Mouse (Mus musculus): ENCODE data around the gene Nt5m. TPM values are rescaled to one million over a fixed set of nuclear protein-coding genes. Genes with fewer than 3 reads are reported as not detected.

Nt5m gene
- total RNA-seq, 2 experiments from 2014 or later: 53.6 to 59.0 TPM

DNA sequence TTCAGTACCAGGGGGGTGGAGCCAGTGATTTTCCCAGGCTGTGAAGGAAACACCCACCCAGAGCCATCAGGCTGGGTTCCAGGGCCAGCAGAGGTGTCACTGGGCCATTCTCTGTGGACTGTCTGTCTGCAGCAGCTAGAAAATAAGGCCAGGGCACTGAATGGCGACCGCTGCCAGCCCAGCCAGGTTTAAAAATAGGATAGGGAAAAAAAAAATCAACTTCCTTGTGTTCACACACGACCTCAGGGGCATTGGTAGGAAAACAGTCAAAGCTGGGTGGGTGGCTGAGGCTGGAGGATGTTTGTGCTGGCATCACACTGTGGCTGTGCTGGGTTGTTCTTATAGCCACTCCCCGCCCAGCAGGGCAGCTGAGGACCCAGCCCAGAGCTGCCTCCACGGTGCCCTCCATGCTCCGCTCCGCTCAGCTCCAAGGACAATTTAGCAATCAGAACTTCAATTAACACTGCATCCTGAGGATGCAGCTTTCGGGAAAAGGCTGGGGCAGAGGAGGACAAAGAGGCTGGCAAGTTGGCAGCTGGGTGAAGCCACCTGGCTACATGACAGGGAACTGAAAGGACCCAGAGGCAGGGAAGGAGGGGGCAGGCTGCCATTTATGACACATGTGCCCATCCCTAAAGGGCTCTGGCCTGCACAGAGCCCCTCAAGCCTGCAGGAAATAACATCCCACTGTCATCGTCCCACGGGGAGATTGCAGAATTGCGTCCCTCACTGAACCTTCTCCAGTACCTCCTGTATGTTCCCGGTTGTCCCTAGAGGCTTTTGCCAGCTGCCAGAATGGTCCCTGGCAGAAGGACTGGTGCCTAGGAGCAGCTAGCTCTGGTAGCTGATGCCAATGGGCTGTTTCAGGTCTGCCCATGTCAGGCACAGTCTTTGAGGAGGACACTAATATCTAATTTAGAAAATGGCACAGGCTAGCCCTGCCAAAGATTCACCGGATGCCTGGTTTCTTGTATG lies 60.8 kb downstream of the Nt5m start:
- no peak for DNase-seq (ENCODE audit: low spot score in 2 of 2)
- intact Hi-C loops (cut with DNase I): no loop called here

DNA sequence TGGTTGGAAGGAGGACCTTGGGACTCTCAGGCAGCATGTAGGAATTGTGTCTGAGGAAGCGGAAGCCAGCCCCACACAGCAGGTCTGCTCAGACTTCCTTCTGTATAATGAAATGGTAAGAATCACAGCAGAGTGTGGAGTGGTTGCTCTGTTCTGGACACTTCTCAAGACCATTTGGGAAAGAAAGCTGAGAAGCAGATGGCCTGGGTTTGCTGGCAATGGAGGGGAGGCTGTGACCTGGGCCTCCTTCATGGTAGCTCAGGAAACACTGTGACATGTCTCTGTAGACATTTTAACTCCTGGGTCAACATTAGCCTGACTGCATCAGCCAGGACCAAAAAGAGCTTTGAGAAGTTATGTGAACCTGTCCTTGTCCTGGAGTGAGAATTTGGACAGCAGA lies 61.7 kb downstream of the Nt5m start:
- intact Hi-C loops (cut with DNase I): no loop called here
- DNase-seq (ENCODE audit: low spot score in 2 of 2): no peak

DNA sequence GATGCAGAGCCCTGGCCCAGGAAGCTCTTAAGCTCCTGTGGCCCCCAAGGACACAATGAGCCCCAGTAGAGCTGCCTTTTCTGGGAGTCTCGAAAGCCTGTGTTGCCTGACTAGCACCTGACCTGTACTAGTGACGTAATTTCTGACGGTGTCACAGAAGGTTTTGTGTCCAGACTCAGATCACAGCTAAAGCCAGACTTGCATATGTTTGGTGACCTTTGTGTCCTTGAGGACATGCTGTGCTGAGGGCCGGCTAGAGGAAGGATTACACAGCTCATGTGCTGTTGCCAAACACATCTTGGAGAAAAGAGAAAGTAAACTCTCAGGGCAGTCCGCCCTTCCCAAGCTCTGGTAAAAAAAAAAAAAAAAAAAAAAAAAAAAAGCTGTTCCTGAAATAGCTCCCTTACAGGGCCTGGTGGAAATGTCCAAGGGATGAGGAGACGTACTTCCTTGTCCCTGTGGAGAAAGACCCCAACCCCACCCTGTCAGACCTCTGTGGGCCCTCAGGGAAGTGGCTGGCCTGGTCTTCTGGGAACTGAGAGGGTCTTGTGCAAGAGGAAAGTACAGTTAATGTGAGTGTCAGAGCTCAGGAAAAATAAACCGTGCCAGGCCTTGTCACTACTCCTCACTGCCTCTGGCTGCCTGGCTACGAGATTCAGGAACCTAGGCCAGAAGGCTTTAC lies 62.9 kb downstream of the Nt5m start:
- intact Hi-C loops (cut with DNase I): no loop called here
- no peak for DNase-seq (ENCODE audit: low spot score in 2 of 2)

DNA sequence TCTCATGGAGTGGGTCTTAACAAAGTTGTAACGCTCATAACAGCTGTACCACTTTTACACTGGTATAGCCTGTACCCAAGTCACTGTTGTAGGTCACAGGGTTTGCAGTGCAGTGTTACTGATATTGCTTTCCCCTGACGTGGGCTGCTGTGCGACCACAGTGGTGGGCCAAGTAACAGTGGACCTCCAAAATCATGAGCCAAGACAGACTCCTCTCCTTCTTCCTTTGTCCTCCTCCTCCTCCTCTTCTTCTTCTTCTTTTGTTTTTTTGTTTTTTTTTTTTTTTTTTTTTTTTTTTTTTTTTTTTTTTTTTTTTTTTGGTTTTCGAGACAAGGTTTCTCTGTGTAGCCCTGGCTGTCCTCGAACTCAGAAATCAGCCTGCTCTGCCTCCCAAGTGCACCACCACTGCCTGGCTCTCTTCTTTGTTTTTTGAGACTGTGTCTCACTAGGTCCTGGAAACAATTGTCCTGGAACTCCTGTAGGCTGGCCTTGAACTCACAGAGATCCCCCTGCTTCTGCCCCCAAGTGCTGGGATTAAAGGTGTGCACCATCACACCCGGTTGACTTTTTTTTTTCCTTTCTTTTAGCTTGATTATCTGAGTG lies 67.4 kb downstream of the Nt5m start:
- DNase-seq (ENCODE audit: low spot score in 2 of 2): no peak
- intact Hi-C loops (cut with DNase I): no loop called here

DNA sequence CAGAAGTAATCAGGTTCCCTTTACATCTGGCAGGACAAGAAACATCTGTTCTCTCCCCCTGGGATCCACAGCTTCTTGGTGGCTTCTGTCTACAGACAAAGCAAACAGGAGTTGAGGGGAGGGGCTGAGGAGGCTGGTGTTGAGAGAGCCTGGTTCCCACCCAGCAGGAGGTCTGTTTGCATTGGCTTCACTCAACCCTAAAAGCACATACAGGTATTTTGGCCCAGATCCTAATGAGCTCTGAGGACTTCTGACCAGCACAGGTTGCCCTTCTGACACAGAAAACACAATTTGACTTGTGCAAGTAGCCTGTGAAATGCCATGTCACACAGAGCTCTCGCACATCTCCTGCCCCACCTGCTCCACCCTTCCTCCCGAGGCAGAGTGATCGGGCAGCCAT lies 69.2 kb downstream of the Nt5m start:
- no peak for DNase-seq (ENCODE audit: low spot score in 2 of 2)
- intact Hi-C loops (cut with DNase I): no loop called here

DNA sequence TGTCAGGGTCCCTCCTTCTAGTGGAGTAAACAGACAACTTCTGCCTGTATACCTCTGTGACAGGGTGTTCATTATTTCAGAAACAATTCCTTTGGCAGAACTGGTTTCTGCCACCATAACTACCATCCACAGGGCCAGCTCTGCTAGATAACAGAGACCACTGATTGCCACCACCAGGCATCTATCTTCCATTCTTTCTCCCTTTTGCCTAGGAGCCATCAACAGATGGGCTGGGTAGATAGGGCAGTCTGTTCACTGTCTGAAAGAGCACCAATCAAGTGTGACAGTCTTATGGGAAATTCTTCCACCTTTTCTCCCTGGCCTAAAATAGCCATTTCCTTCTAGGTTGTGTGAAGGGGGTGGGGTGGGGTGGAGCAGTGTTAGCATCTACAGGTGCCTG lies 71.3 kb downstream of the Nt5m start:
- intact Hi-C loops (cut with DNase I): no loop called here

DNA sequence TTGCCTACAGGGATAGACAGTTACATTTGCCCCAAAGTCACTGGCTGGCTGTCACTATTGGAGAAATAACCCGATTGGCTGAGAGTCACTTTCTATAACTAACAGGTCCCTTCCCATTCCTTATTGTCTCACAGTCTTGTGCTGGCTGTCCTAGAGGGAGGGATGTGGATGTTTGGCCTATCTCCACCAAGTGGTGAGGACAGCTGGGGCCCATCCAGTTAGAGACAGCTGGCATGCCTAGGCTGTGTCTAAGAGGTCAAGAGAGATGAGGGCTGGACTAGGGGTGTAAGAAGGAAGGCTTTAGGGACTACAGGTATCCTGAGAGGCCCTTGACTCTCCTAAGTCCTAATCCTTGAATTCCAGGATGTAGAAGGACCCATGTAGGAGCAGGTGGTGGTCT lies 72.3 kb downstream of the Nt5m start:
- intact Hi-C loops (cut with DNase I): no loop called here
- DNase-seq (ENCODE audit: low spot score in 2 of 2): no peak

More for the DNA sequence above, 71.3 kb downstream of the Nt5m start:
- DNase-seq (ENCODE audit: low spot score in 2 of 2): no peak

DNA sequence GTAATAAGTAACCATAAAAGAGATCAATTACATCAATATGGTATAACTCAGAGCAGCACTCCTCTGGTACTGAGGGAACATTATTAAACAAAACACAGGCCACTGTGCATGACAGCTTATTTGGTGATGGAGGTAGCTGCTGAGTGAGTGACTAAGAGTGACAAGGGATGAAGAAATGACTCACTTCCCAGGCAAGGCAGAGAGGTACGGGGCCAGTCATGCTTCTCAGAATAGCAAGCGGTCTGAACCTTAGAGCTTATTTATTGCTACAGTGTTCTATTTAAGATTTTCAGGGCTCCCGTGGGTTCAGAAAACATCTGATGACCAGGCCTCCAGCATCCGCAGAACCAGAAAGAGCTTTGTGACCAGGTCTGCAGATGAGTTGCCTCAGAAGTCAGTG lies 74.5 kb downstream of the Nt5m start:
- DNase-seq (ENCODE audit: low spot score in 2 of 2): no peak

DNA sequence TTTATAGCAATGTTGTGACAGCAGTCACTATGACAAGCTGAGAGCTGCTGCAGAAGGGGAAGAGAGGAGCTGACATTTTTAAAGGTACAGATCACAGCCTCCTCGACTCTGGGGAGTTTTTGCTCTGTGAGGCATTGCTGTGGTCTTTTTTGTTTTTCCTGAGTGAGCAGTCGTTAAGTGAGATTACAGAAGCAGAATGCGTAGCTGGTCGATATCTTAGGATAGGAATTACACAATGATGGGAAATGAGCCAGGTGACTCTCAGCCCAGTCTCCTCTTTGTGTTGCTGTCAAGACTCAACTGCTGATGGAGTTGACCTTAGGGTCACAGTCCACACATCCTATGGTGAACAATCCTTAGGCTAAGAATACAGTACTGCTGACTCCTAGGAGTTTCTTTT lies 78.8 kb downstream of the Nt5m start:
- intact Hi-C loops (cut with DNase I): no loop called here

More for the DNA sequence above, 74.5 kb downstream of the Nt5m start:
- intact Hi-C loops (cut with DNase I): no loop called here

DNA sequence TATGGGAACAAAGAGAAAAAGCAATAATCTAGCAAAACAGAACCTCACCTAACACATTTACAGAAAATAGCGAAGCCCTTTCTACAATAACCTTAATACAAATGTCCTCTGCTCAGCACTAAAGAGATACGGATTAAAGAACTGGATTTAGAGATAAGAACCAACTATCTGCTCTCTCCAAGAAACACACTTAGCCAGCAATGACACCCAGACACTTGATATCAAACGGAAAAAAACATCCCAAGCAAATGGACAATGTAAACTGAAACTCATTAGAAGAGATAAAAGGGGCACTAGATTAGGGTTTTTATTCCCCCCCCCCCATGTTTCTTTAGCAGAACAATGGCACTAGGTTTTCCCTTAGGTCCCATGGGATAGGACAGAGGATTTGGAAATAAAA lies 80.2 kb downstream of the Nt5m start:
- intact Hi-C loops (cut with DNase I): no loop called here
- no peak for DNase-seq (ENCODE audit: low spot score in 2 of 2)

More for the DNA sequence above, 78.8 kb downstream of the Nt5m start:
- no peak for DNase-seq (ENCODE audit: low spot score in 2 of 2)

DNA sequence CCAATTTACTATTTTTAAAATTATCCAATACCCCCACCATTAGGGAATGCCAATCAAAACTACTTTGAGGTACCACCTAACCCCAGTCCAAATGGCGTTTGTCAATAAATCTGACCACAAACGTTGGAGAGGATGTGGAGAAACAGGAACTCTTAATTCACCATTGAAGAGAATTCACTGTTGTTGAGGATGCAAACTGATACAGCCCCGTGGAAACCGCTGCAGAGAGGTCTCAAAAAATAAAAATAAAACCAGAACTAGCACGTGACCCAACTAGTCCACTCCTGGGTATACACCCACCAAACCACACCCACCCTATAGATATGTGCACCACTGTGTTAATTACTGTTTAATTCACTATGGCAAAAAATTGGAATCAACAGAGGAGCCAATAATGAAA lies 81.1 kb downstream of the Nt5m start:
- DNase-seq (ENCODE audit: low spot score in 2 of 2): no peak
- intact Hi-C loops (cut with DNase I): no loop called here

DNA sequence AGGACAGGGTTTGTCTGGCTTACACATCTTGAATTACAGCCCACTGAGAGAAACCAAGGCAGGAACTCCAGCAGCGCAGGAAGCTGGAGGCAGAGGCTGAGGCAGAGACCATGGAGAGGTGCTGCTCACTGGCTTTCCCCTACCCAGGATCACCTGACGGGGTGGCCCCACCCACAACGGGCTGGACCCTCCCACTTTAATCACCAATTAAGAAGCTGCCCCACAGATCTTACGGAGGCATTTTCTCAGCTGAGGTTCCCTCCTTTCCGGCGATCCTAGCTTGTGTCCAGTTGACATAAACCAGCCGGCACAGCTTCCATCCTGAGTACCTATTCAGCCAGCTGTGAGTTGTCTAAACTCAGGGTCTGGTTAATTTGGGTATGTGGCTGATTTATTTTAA lies 82.0 kb downstream of the Nt5m start:
- DNase-seq (ENCODE audit: low spot score in 2 of 2): no peak
- intact Hi-C loops (cut with DNase I): no loop called here

DNA sequence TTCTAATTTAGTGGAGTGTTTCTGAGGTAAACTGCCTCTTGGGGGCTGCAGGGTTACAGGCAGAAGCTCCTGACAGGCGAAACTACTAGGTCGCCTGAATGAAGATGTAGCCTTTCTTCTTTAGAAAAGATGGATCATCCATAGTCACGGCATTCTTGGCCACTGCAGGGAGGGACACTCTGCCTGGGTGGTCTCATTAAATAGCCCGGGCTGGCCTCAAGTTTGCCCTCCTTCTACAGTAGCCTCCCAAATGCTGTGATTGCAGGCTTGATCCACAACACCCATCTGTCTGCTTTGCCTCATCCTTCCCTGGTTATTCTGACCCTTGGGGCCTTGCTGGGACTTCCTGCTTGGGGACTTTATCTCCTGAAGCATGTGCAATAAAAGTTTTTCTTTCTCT lies 90.8 kb downstream of the Nt5m start:
- no peak for DNase-seq (ENCODE audit: low spot score in 2 of 2)
- intact Hi-C loops (cut with DNase I): no loop called here

Other genes with a start within 250 kb of the Nt5m start
- gene Olfr223, start 246.2 kb upstream of the Nt5m start, total RNA-seq (2021): not detected
- gene Mprip, start 178.1 kb upstream of the Nt5m start, total RNA-seq (2021): 100 to 1,000 TPM; 293 to 299 TPM
- gene Pld6, start 51.8 kb upstream of the Nt5m start, total RNA-seq (2021): 1 to 10 TPM in 1 of 2 experiments, under 1 TPM in 1; 0.81 to 1.1 TPM
- 10 to 100 TPM; 48.6 to 48.9 TPM for gene Flcn, start 29.4 kb upstream of the Nt5m start, total RNA-seq (2021)
- gene Cops3, start 391 bp downstream of the Nt5m start, total RNA-seq (2021): 10 to 100 TPM; 64.3 to 70.6 TPM
- gene Med9, start 108.8 kb downstream of the Nt5m start, total RNA-seq (2021): 10 to 100 TPM; 37.4 to 46.0 TPM
- 10 to 100 TPM in 1 of 2 experiments, 1 to 10 TPM in 1; 8.1 to 11.3 TPM for gene Rasd1, start 125.5 kb downstream of the Nt5m start, total RNA-seq (2021)
- 1 to 10 TPM; 2.9 to 6.3 TPM for gene Pemt, start 207.0 kb downstream of the Nt5m start, total RNA-seq (2021)